Mouse (Mus musculus): ENCODE results near the gene Ms4a4d.

DNA sequence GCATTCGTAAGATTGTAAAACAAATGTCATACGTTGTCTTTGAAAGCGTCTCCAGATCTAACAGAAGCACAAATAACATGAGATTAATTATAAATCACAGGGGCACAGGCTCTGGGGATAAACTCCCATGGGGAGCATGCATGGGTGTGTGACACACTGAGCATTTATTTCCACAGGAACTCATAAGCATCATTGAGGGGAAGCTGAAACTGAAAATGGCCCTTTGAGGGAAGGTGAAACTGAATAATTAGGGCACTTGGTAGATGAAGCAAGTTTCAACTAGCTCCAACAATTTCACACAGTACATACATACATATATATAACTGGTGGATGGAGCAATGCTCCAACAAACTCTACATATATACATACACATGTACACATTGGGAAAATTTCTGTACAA is 42.1 kb upstream of the Ms4a4d start:
- TF ChIP-seq POLR2A (IDR thresholded peaks at IDR 0.05; ENCODE audit: control insufficient read depth, low read depth, low read length) (no peak), CTCF (IDR thresholded peaks at IDR 0.05; ENCODE audit: control insufficient read depth, insufficient read depth, insufficient replicate concordance, low read depth, low read length) (no peak)
